Mouse (Mus musculus): ENCODE measurements around the gene A4galt. TPM values are rescaled to one million over a fixed set of nuclear protein-coding genes. Genes with fewer than 3 reads are reported as not detected.

Gene A4galt
- total RNA-seq, 1 experiment: 22.7 TPM

DNA sequence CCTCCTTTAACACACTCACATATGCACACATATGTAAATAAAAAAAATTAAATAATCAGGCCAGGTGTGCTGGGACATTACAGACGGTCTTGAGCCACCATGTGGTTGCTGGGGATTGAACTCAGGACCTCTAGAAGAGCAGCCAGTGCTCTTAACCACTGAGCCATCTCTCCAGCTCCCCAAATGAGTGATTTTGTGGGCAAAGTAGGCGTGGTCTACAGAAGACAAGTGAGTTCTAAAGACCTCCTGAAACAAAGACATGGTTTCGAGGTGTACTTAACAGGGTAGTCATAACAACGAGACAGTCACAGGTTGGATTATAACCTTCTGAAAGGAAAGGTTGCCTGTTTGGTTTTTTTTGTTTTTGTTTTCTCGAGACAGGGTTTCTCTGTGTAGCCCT lies 11.8 kb upstream of the A4galt start:
- TF ChIP-seq MAFK (IDR thresholded peaks at IDR 0.05; ENCODE audit: insufficient read depth, low read depth, low read length) (no peak), HCFC1 (IDR thresholded peaks at IDR 0.05; ENCODE audit: borderline replicate concordance, insufficient read depth, low read length) (no peak), CHD2 (IDR thresholded peaks at IDR 0.05; ENCODE audit: low read depth, low read length) (no peak), ZNF384 (IDR thresholded peaks at IDR 0.05; ENCODE audit: low read depth, low read length) (no peak), ZC3H11A (IDR thresholded peaks at IDR 0.05; ENCODE audit: borderline replicate concordance, low read depth, low read length) (no peak)
- in situ Hi-C loops (cut with MboI; ENCODE audit: low sequenced_read_pairs in 2 of 2, unreplicated experiment in 2 of 2): no loop called here
- no peaks in the 10 kb centered on the region for H3K36me3 ChIP-seq (ENCODE audit: control insufficient read depth, insufficient read depth, low read length, poor library complexity, severe bottlenecking)
- H3K27ac ChIP-seq (ENCODE audit: insufficient read depth, low read depth, low read length, poor library complexity, severe bottlenecking): no peak overlapping the region
- H3K4me1 ChIP-seq (ENCODE audit: control insufficient read depth in 2 of 2, insufficient read depth in 2 of 2, low read length in 2 of 2, poor library complexity in 1 of 2): peaks cover 4 to 5% of the 10 kb centered on the region in 2 experiments; a peak in 3 of 4 replicates
- no peak overlapping the region for H3K4me3 ChIP-seq (ENCODE audit: insufficient read depth in 1 of 2, low read depth in 1 of 2, low read length in 2 of 2, poor library complexity in 1 of 2, severe bottlenecking in 1 of 2)
- no peak for DNase-seq (ENCODE audit: low read depth, low spot score)
- H3K9me3 ChIP-seq (ENCODE audit: control insufficient read depth, insufficient read depth, low read depth, low read length): no peaks in the 10 kb centered on the region
- no peak overlapping the region for H3K9ac ChIP-seq (ENCODE audit: insufficient read depth, low read depth, low read length, poor library complexity, severe bottlenecking)

DNA sequence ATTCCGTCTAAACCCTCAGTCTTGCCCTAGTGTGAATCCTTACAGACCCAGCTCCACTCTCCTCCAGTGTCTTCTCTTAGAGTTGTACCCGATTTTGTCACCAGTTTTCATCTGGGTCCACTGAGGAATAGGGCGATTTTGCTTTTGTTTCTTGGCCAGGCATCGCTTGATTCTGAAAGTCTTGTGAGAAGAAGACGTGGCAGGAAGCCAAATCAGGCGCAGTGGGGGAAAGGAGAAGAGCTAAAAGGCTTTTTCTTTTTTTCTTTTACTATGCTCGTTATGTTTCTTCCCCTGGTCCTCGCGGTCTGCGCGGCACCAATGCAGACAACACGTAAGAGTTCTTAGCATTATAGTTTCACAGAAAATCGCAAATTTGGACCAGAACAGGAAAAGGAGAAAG lies 6.3 kb upstream of the A4galt start:
- H3K36me3 ChIP-seq (ENCODE audit: control insufficient read depth, insufficient read depth, low read length, poor library complexity, severe bottlenecking): no peaks in the 10 kb centered on the region
- no peak overlapping the region for H3K9ac ChIP-seq (ENCODE audit: insufficient read depth, low read depth, low read length, poor library complexity, severe bottlenecking)
- no peak overlapping the region for H3K4me3 ChIP-seq (ENCODE audit: insufficient read depth in 1 of 2, low read depth in 1 of 2, low read length in 2 of 2, poor library complexity in 1 of 2, severe bottlenecking in 1 of 2)
- H3K4me1 ChIP-seq (ENCODE audit: control insufficient read depth in 2 of 2, insufficient read depth in 2 of 2, low read length in 2 of 2, poor library complexity in 1 of 2): peaks cover 2% of the 10 kb centered on the region in 2 experiments; a peak in 1 of 4 replicates
- no peaks in the 10 kb centered on the region for H3K9me3 ChIP-seq (ENCODE audit: control insufficient read depth, insufficient read depth, low read depth, low read length)
- in situ Hi-C loops (cut with MboI; ENCODE audit: low sequenced_read_pairs in 2 of 2, unreplicated experiment in 2 of 2): no loop called here
- TF ChIP-seq HCFC1 (IDR thresholded peaks at IDR 0.05; ENCODE audit: borderline replicate concordance, insufficient read depth, low read length): no peak
- TF ChIP-seq ZC3H11A (IDR thresholded peaks at IDR 0.05; ENCODE audit: borderline replicate concordance, low read depth, low read length): no peak
- no peak for TF ChIP-seq CHD2 (IDR thresholded peaks at IDR 0.05; ENCODE audit: low read depth, low read length)
- TF ChIP-seq ZNF384 (IDR thresholded peaks at IDR 0.05; ENCODE audit: low read depth, low read length): no peak
- TF ChIP-seq MAFK (IDR thresholded peaks at IDR 0.05; ENCODE audit: insufficient read depth, low read depth, low read length): no peak
- no peak for DNase-seq (ENCODE audit: low read depth, low spot score)
- no peak overlapping the region for H3K27ac ChIP-seq (ENCODE audit: insufficient read depth, low read depth, low read length, poor library complexity, severe bottlenecking)

DNA sequence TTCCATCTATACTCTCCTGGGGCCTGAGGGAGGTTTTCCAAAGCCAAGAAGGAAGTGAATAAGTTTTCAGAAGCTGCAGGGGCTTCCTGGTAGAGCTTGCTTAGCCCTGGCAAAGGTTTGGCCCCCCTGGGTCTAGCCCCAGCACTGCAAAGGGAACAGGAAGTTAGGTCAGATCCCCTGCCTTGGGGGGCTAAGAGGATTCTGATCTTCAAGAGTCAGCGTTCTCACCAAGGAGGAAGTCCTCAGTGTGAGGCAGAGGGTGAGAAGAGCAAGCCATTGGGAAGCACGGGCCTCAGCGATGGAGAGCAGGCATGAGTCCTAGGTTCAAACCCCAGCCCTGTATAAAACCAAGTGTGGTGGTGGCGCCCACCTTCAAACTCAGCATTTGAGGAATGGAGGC lies 4.9 kb upstream of the A4galt start:
- H3K9me3 ChIP-seq (ENCODE audit: control insufficient read depth, insufficient read depth, low read depth, low read length): no peaks in the 10 kb centered on the region
- in situ Hi-C loops (cut with MboI; ENCODE audit: low sequenced_read_pairs in 2 of 2, unreplicated experiment in 2 of 2): no loop called here
- peaks cover 2% of the 10 kb centered on the region in 2 experiments; a peak in 1 of 4 replicates for H3K4me1 ChIP-seq (ENCODE audit: control insufficient read depth in 2 of 2, insufficient read depth in 2 of 2, low read length in 2 of 2, poor library complexity in 1 of 2)
- TF ChIP-seq CHD2 (IDR thresholded peaks at IDR 0.05; ENCODE audit: low read depth, low read length): no peak
- no peak for TF ChIP-seq HCFC1 (IDR thresholded peaks at IDR 0.05; ENCODE audit: borderline replicate concordance, insufficient read depth, low read length)
- no peak for TF ChIP-seq MAFK (IDR thresholded peaks at IDR 0.05; ENCODE audit: insufficient read depth, low read depth, low read length)
- no peak for TF ChIP-seq ZNF384 (IDR thresholded peaks at IDR 0.05; ENCODE audit: low read depth, low read length)
- TF ChIP-seq ZC3H11A (IDR thresholded peaks at IDR 0.05; ENCODE audit: borderline replicate concordance, low read depth, low read length): no peak
- H3K27ac ChIP-seq (ENCODE audit: insufficient read depth, low read depth, low read length, poor library complexity, severe bottlenecking): no peak overlapping the region
- H3K4me3 ChIP-seq (ENCODE audit: insufficient read depth in 1 of 2, low read depth in 1 of 2, low read length in 2 of 2, poor library complexity in 1 of 2, severe bottlenecking in 1 of 2): no peak overlapping the region
- DNase-seq (ENCODE audit: low read depth, low spot score): no peak
- no peaks in the 10 kb centered on the region for H3K36me3 ChIP-seq (ENCODE audit: control insufficient read depth, insufficient read depth, low read length, poor library complexity, severe bottlenecking)
- no peak overlapping the region for H3K9ac ChIP-seq (ENCODE audit: insufficient read depth, low read depth, low read length, poor library complexity, severe bottlenecking)

DNA sequence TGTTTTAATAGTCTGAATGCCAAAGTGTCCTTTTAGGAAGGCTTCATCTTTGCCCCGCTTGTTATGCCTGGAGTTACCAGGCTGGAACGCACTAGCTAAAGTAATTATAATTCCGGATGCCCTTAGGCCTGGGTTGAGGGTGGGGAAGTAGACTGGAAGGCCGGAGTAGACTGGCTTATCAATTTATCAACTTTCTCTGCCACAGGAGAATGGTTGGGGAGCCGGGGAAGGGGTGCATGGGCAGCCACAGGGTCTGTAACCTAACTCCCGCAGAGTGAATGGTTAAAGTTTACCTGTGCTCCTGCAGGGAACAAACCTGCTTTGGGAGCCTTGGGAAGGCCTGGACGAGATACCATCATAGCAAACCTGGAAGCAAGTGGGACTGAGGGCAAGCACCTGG lies 4.4 kb upstream of the A4galt start:
- Histone ChIP-seq H3K4me3 (ENCODE audit: insufficient read depth in 1 of 2, low read depth in 1 of 2, low read length in 2 of 2, poor library complexity in 1 of 2, severe bottlenecking in 1 of 2) (no peak overlapping the region), H3K9ac (ENCODE audit: insufficient read depth, low read depth, low read length, poor library complexity, severe bottlenecking) (no peak overlapping the region), H3K27ac (ENCODE audit: insufficient read depth, low read depth, low read length, poor library complexity, severe bottlenecking) (no peak overlapping the region), H3K36me3 (ENCODE audit: control insufficient read depth, insufficient read depth, low read length, poor library complexity, severe bottlenecking) (no peaks in the 10 kb centered on the region), H3K9me3 (ENCODE audit: control insufficient read depth, insufficient read depth, low read depth, low read length) (no peaks in the 10 kb centered on the region), H3K4me1 (ENCODE audit: control insufficient read depth in 2 of 2, insufficient read depth in 2 of 2, low read length in 2 of 2, poor library complexity in 1 of 2) (peaks cover 2% of the 10 kb centered on the region in 2 experiments; a peak in 1 of 4 replicates)
- TF ChIP-seq MAFK (IDR thresholded peaks at IDR 0.05; ENCODE audit: insufficient read depth, low read depth, low read length) (no peak), ZC3H11A (IDR thresholded peaks at IDR 0.05; ENCODE audit: borderline replicate concordance, low read depth, low read length) (no peak), HCFC1 (IDR thresholded peaks at IDR 0.05; ENCODE audit: borderline replicate concordance, insufficient read depth, low read length) (no peak), ZNF384 (IDR thresholded peaks at IDR 0.05; ENCODE audit: low read depth, low read length) (no peak), CHD2 (IDR thresholded peaks at IDR 0.05; ENCODE audit: low read depth, low read length) (no peak)
- in situ Hi-C loops (cut with MboI; ENCODE audit: low sequenced_read_pairs in 2 of 2, unreplicated experiment in 2 of 2): no loop called here
- no peak for DNase-seq (ENCODE audit: low read depth, low spot score)

Data from ES-E14 (cell line).